Mouse (Mus musculus): ENCODE data around the gene Tbc1d1.

DNA sequence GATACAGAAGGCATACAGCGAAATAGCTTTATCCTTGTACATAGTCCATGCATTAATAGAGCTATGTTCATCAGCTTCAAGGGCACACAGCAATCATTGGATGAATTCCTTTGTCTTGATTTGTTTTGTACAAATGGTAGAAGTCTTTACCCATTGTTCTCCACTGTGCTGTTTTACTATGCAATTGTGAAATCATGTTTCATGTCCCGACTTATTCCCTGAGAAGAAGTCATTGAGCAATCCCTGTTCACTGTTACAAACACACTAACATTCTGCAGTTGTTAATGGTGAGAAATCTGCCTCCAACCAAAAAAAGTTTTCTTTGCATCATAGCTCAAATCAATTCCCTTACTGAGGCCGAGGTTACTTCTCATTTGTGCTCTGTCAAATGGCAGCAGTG is 15.9 kb upstream of the Tbc1d1 start:
- TF ChIP-seq CTCF (IDR thresholded peaks at IDR 0.05; ENCODE audit: low read depth, low read length) (no peak), POLR2A (IDR thresholded peaks at IDR 0.05; ENCODE audit: borderline replicate concordance, low read depth, low read length) (no peak)
